Mouse (Mus musculus) liver, adult 2 months (tissue): ENCODE data around the gene Slc2a10. TPM values are rescaled to one million over a fixed set of nuclear protein-coding genes. Genes with fewer than 3 reads are reported as not detected.
A peak's percentile ranks its signal among the peaks of the same experiment; 100 is the strongest.

ENCODE experiments used
- DNase-seq: peaks from one replicate; pipeline ENCODE4 v3.0.0-alpha.2; 2011; ENCODE audit warnings: low read depth, low spot score; ENCODE audit errors: extremely low read depth
- H3K27ac ChIP-seq: fragments of 200-500 bp; replicated peaks from 2 replicates; pipeline ENCODE4 v1.5.1; 2012; ENCODE audit warnings: low read depth, mild to moderate bottlenecking, control low read depth, inconsistent platforms, low read length; ENCODE audit not compliant: insufficient read depth
- H3K27me3 ChIP-seq: fragments of 200-500 bp; 2 replicates; pipeline ENCODE4 v1.6.1; 2012; ENCODE audit warnings: mild to moderate bottlenecking, moderate library complexity, low read length, inconsistent platforms; ENCODE audit not compliant: control insufficient read depth, insufficient read depth
- H3K36me3 ChIP-seq: fragments of 200-500 bp; 2 replicates; pipeline ENCODE4 v1.6.1; 2012; ENCODE audit warnings: low read length, inconsistent platforms; ENCODE audit not compliant: control insufficient read depth, insufficient read depth
- H3K4me1 ChIP-seq: fragments of 200-500 bp; 2 replicates; pipeline ENCODE4 v1.6.1; 2011; ENCODE audit warnings: low read length; ENCODE audit not compliant: control insufficient read depth, insufficient read depth
- H3K4me3 ChIP-seq: fragments of 200-500 bp; 2 replicates; pipeline ENCODE4 v1.5.1; 2011; ENCODE audit warnings: low read depth, mild to moderate bottlenecking, control low read depth, low read length, moderate library complexity; ENCODE audit not compliant: insufficient read depth
- H3K79me2 ChIP-seq: fragments of 200-500 bp; 2 replicates; pipeline ENCODE4 v1.6.1; 2012; ENCODE audit warnings: inconsistent platforms, mild to moderate bottlenecking, low read length, moderate library complexity; ENCODE audit not compliant: control insufficient read depth, insufficient read depth
- H3K9ac ChIP-seq: fragments of 200-500 bp; 2 replicates; pipeline ENCODE4 v1.6.1; 2012; ENCODE audit warnings: low read depth, mild to moderate bottlenecking, control low read depth, inconsistent platforms, low read length
- CTCF ChIP-seq: fragments of 200-500 bp; IDR thresholded peaks from 2 replicates; pipeline ENCODE4 v1.5.1; 2011; ENCODE audit warnings: low read depth, low read length, control low read depth
- POLR2A ChIP-seq: fragments of 200-500 bp; IDR thresholded peaks from 2 replicates; pipeline ENCODE4 v1.6.1; 2011; ENCODE audit warnings: low read length, control low read depth; ENCODE audit not compliant: insufficient read depth; ENCODE audit errors: extremely low read depth
- WGBS: fragments of 180-500 bp; shearing (Covaris S2); methylation state at CpG from one replicate; pipeline ENCODE4 v1.1.7; 2018; 5-methylcytosine and 5-hydroxymethylcytosine counted together
- polyA plus RNA-seq: library from polyadenylated mRNA; depleted of rRNA; stranded (reverse); fragments of >200 nt; gene quantifications from 2 replicates; pipeline ENCODE4 v1.2.3, GENCODE M21; 2012
- total RNA-seq: library from RNA; depleted of rRNA; stranded (reverse); fragments of >200 nt; gene quantifications from 2 replicates; pipeline ENCODE4 v1.2.3, GENCODE M21; 2014

Slc2a10 gene
- total and polyA plus RNA-seq, 2 experiments = 0.09 to 0.11 TPM

DNA sequence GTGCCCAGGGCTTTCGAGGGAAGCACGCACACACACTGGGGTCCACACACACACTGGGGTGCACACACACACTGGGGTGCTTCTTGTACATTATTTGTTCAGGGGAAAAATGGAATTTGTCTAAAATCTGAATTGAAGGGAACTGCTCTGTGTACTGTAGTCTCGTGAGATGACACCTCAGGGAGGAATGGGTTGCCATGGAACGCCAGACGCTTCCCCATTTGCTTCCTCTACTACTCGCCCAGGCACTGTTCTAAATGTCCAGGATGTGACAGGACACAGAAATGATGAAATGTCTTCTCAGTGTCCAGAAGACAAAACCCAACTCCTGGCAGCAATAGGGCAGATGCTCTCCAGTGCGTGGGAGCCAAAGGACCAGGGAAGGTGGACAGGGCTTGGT, 53.7 kb downstream of the Slc2a10 start:
- Histone ChIP-seq H3K79me2 (no peaks in the 10 kb centered on the region), H3K27me3 (no peaks in the 10 kb centered on the region), H3K36me3 (no peaks in the 10 kb centered on the region), H3K4me1 (peaks cover 5% of the 10 kb centered on the region; the same call in 1 of the 2 replicates), H3K4me3 (no peak overlapping the region), H3K9ac (no peak overlapping the region), H3K27ac (no peak overlapping the region)
- no peak for DNase-seq
- no peak for TF ChIP-seq POLR2A
- no peak for TF ChIP-seq CTCF
- WGBS = 93% methylated on average over 7 of the region's 7 CpGs

DNA sequence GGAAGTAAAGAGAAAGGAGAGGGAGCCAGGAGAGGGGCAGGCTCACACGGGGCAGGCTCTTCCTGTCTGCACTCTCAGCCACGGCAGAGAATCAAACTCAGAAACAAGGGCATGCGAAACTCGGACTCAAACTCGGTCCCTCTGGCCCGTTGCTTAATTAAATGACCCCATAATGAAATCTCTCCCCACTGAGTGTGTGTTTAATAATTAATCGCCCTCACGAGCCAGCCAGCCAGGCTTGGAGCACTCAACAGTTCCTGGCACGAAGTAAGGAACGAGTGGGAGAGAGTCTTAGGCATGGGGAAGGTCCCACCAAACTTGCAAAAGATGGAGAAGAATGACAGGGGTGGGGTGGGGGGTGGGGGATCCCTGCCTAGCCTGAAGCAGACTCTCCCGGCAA, 55.3 kb downstream of the Slc2a10 start:
- Histone ChIP-seq H3K4me3 (no peak overlapping the region), H3K79me2 (no peaks in the 10 kb centered on the region), H3K27me3 (no peaks in the 10 kb centered on the region), H3K9ac (no peak overlapping the region), H3K4me1 (peaks cover 11% of the 10 kb centered on the region), H3K27ac (no peak overlapping the region), H3K36me3 (no peaks in the 10 kb centered on the region)
- 18% methylated on average over 11 of the region's 11 CpGs for WGBS
- DNase-seq = peak; percentile 75
- TF ChIP-seq POLR2A (no peak), CTCF (no peak)

DNA sequence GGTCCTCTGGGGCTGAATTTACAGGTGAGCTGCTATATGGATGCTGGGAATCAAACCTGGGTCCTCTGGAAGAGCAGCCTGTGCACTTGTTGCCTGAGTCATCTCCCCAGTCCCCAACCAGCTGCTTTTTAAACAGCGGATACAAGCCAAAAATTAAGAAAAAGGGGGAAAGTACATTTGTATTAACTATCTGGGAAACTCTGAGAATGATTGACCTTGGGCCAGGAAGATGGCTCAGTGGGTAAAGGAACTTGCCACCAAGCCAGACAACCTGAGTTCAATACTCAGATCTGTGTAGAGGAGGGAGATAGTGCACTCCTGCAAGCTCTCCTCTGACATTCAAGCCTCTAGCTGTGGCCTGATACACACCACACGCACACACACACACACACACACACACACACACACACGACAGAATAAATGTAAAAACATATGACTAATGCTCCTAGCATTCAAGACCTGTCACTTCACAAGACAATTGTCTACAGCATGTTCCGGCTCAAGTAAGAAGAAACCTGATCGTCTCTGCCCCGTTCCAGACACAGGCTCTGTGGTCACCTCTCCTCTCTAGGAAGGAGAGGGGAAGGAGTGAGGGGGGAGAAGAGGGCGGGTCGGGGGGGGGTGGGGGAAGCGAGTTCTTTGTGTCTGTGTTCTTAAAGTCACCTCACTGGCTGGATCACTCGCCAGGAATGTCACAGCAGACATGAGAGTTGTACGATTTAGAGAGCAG, 56.1 kb downstream of the Slc2a10 start:
- WGBS = 57% methylated on average over 11 of the region's 11 CpGs

DNA sequence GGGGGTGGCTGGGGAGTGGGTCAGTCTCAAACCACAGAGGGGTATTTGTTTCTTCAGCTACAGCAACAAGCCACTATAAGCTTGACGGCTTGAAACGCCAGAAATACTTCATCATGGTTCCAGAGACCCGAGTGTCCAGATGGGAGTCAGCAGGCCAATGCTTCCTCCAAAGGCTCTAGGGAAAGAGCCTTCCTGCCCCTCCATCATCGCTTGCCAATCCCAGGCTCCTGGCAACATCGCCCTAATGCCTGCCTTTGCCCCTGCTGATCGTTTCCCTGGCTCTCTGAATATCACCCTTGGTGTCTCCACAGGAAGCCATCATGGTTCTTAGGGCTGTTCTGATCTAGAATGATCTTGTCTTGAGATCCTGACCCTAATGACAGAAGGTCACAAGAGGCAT, 58.3 kb downstream of the Slc2a10 start:
- H3K4me1 ChIP-seq = peaks cover 12% of the 10 kb centered on the region
- H3K9ac ChIP-seq = no peak overlapping the region
- H3K27me3 ChIP-seq = no peaks in the 10 kb centered on the region
- no peaks in the 10 kb centered on the region for H3K79me2 ChIP-seq
- WGBS = 87% methylated on average over 6 of the region's 6 CpGs
- TF ChIP-seq POLR2A (no peak), CTCF (no peak)
- H3K27ac ChIP-seq = no peak overlapping the region
- no peak for DNase-seq
- H3K4me3 ChIP-seq = no peak overlapping the region
- no peaks in the 10 kb centered on the region for H3K36me3 ChIP-seq

More for the DNA sequence above, 56.1 kb downstream of the Slc2a10 start:
- Histone ChIP-seq H3K4me1 (peaks cover 12% of the 10 kb centered on the region), H3K9ac (no peak overlapping the region), H3K27me3 (no peaks in the 10 kb centered on the region), H3K79me2 (no peaks in the 10 kb centered on the region), H3K27ac (no peak overlapping the region), H3K4me3 (no peak overlapping the region), H3K36me3 (no peaks in the 10 kb centered on the region)
- no peak for DNase-seq
- TF ChIP-seq CTCF (no peak), POLR2A (no peak)

DNA sequence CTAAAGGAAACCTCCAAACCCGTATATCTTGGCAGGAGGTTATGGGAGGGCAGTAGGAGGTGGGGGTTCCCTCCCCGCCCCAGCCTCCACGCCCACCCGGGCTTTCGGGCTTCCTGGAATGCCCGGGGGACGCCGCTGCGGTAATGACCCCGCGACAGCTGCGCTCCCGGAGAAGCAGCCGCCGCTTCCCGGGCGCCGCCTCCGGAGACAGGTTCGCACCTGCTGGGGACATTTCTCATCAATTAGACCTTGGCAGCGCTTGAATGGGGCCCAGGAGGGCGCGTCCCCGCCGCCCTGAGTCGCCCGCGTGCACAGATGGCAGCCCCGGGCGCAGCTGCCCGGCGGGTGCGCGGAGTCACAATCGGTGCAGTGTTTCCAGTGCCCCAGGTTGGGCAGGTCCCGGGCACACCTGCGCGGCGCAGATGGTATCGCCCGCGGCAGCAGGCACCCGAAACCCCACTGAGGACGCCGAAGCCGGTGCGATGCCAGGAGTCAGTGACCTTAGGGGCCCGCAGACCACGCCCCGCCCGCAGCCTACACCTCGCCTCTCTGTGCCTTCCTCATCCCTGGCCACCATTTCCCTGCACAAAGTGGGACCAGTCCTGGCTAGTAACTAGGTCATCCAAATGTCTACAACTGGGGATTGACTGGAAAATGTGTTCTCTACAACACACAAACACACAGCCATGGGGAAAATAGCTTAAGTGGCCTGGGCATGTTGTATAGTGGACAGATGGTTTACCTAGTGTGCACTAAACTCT, 59.9 kb downstream of the Slc2a10 start:
- Histone ChIP-seq H3K4me3 (peak overlapping the region; percentile 36; the same call in 1 of the 2 replicates), H3K4me1 (peaks cover 12% of the 10 kb centered on the region), H3K27me3 (no peaks in the 10 kb centered on the region), H3K79me2 (no peaks in the 10 kb centered on the region), H3K36me3 (no peaks in the 10 kb centered on the region), H3K27ac (no peak overlapping the region), H3K9ac (no peak overlapping the region)
- 2% methylated on average over 52 of the region's 52 CpGs for WGBS
- TF ChIP-seq POLR2A (no peak), CTCF (no peak)
- peak; percentile 34 for DNase-seq

DNA sequence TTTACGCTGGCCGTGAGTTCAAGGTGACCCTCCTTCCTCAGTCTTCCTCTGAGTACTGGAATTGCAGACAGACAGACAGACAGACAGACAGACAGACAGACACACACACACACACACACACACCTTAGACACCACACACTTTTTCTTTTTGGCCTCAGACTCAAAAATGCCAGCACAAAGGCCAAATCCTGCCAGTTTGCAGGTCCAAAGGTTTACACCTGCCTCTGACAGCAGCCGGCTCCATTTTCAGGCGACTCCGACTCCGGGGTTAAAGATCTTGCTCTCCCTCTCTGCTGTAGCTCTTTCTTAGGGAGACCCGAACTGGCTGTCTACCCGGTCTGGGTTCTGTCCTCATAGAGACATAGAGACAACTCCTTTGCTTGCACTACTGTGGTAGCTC, 60.5 kb downstream of the Slc2a10 start:
- H3K79me2 ChIP-seq = no peaks in the 10 kb centered on the region
- no peak overlapping the region for H3K27ac ChIP-seq
- WGBS = 32% methylated on average over 8 of the region's 8 CpGs
- no peaks in the 10 kb centered on the region for H3K27me3 ChIP-seq
- H3K36me3 ChIP-seq = no peaks in the 10 kb centered on the region
- TF ChIP-seq POLR2A (no peak), CTCF (no peak)
- H3K4me3 ChIP-seq = no peak overlapping the region
- H3K4me1 ChIP-seq = peaks cover 12% of the 10 kb centered on the region
- peak; percentile 81 for DNase-seq
- H3K9ac ChIP-seq = no peak overlapping the region
